Mouse (Mus musculus): ENCODE results near the gene Krt25. TPM values are rescaled to one million over a fixed set of nuclear protein-coding genes. Genes with fewer than 3 reads are reported as not detected.

Krt25 gene
- polyA plus RNA-seq, 1 experiment from 2014 or later: 0.96 TPM

DNA sequence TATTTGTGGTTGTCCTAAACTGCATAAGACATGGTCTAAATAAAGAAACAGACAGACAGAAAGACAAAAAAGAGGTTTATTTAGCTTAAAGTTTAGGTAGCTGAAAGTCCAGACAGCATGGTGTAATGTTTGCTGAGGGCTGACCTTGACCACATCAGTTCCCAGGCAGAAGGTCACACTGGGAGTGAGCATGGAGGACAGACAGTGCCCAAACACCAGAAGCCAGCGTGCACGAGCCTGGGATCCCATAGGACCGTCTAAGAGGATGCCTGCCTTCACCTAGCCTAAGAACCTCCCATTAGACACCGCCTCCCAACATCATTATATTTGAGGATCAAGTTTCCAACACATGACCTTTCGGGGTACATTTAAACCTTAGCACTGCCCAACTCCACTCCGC is 47.1 kb downstream of the Krt25 start:
- Histone ChIP-seq H3K4me2 (no peak overlapping the region), H3K36me3 (no peaks in the 10 kb centered on the region), H3K9me3 (no peaks in the 10 kb centered on the region), H3K27ac (replicated peaks) (no peak overlapping the region), H3K9ac (no peak overlapping the region), H3K4me1 (replicated peaks) (no peaks in the 10 kb centered on the region), H3K4me3 (no peak overlapping the region), H3K27me3 (no peaks in the 10 kb centered on the region)
- 82% methylated on average over 6 of the region's 6 CpGs for WGBS
- no peak for ATAC-seq (ENCODE audit: low FRiP score, low read depth)

DNA sequence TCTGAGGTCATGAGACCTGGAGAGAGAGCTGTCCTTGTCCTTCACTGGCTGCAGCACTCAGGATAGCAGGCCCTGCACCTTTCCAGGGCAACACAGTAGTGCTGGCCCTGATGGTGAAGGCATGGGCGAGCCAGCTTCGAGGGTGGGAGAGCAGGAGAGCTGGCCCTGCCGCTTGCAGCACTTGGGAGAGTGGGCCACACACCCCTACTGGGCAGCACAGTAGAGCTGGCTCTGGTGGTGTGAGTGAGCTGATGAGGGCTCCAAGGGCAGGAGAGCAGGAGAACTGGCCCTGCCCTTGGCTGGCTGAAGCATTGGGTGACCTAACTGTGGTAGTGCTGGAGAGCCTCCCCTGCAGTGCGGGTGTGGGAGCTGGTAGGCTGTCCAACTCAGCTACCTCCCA is 50.0 kb downstream of the Krt25 start:
- 93% methylated on average over 4 of the region's 4 CpGs for WGBS
- Histone ChIP-seq H3K4me2 (no peak overlapping the region), H3K4me3 (no peak overlapping the region), H3K9ac (no peak overlapping the region), H3K9me3 (no peaks in the 10 kb centered on the region), H3K27ac (replicated peaks) (no peak overlapping the region), H3K4me1 (replicated peaks) (no peaks in the 10 kb centered on the region), H3K36me3 (no peaks in the 10 kb centered on the region), H3K27me3 (no peaks in the 10 kb centered on the region)
- ATAC-seq (ENCODE audit: low FRiP score, low read depth): no peak

DNA sequence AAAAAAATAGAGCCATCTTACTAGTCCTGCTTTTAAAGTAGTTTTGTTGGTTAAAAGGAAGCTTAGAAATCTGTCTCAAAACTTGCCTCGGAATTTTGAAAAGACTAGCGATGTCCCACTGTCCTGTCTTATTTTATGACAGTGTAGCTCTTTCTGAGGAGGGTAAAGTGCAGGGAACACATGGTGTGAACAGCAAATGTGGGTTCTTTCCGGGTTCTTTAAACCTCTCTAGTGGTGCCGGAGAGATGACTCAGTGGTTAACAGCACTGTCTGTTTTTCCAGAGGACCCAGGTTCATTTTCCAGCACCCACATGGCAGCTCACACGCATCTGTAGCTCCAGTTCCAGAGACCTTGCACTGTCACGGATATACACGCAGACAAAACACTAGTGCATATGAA is 53.6 kb downstream of the Krt25 start:
- Histone ChIP-seq H3K27me3 (no peaks in the 10 kb centered on the region), H3K9me3 (no peaks in the 10 kb centered on the region), H3K27ac (replicated peaks) (no peak overlapping the region), H3K4me3 (no peak overlapping the region), H3K4me1 (replicated peaks) (0 out of 2 replicates have a peak, but pooled peaks cover 5% of the 10 kb centered on the region), H3K4me2 (no peak overlapping the region), H3K36me3 (no peaks in the 10 kb centered on the region), H3K9ac (no peak overlapping the region)
- WGBS: 80% methylated on average over 7 of the region's 7 CpGs
- ATAC-seq (ENCODE audit: low FRiP score, low read depth): no peak

DNA sequence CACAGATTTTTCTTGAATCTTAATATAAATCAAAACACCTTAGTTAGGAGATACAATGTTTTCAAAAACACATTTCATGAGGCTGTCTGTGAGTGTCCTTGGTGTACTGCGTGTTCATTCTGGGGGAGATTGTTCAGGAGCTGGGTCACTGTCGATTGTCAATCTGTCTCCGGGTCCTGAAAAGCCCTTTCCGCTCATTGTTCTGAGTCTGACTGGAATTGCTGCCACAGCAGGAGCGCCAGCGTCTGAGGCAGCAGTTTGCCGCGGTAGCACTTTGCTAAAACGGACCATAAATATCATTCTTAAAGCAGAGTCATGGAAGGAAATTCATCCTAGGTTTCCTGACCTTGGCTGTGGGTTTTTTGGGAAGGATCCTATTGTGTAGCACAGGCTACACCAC is 57.0 kb downstream of the Krt25 start:
- no peak for ATAC-seq (ENCODE audit: low FRiP score, low read depth)
- H3K4me2 ChIP-seq: no peak overlapping the region
- H3K4me3 ChIP-seq: no peak overlapping the region
- no peaks in the 10 kb centered on the region for H3K27me3 ChIP-seq
- no peaks in the 10 kb centered on the region for H3K9me3 ChIP-seq
- 14% methylated on average over 9 of the region's 9 CpGs for WGBS
- 0 out of 2 replicates have a peak, but pooled peaks cover 5% of the 10 kb centered on the region for H3K4me1 ChIP-seq (replicated peaks)
- no peak overlapping the region for H3K9ac ChIP-seq
- no peak overlapping the region; the same call in 1 of the 2 replicates for H3K27ac ChIP-seq (replicated peaks)
- H3K36me3 ChIP-seq: no peaks in the 10 kb centered on the region

Other genes starting within 250 kb of the Krt25 start
- 0.08 and 0.17 TPM in 2 replicates for gene Tns4, start 233.6 kb downstream of the Krt25 start, polyA plus RNA-seq (2015; fragmentation: Nextera tagmentation; extraction: Ambion mirVana)
- gene Ccr7, start 167.9 kb downstream of the Krt25 start, polyA plus RNA-seq (2015; fragmentation: Nextera tagmentation; extraction: Ambion mirVana): 0.08 TPM in 2 replicates
- gene Smarce1, start 91.9 kb downstream of the Krt25 start, polyA plus RNA-seq (2015; fragmentation: Nextera tagmentation; extraction: Ambion mirVana): 253 and 266 TPM in 2 replicates
- gene Krt222, start 78.9 kb downstream of the Krt25 start, polyA plus RNA-seq (2015; fragmentation: Nextera tagmentation; extraction: Ambion mirVana): 7.7 and 8.9 TPM in 2 replicates
- gene Krt24, start 37.7 kb downstream of the Krt25 start, polyA plus RNA-seq (2015; fragmentation: Nextera tagmentation; extraction: Ambion mirVana): 0.13 TPM in 1 of 2 replicates, not detected in the other
- 0.25 and 0.26 TPM in 2 replicates for gene Krt26, start 15.0 kb upstream of the Krt25 start, polyA plus RNA-seq (2015; fragmentation: Nextera tagmentation; extraction: Ambion mirVana)
- gene Krt27, start 28.2 kb upstream of the Krt25 start, polyA plus RNA-seq (2015; fragmentation: Nextera tagmentation; extraction: Ambion mirVana): 0.16 TPM in 1 of 2 replicates, not detected in the other
- gene Krt28, start 52.0 kb upstream of the Krt25 start, polyA plus RNA-seq (2015; fragmentation: Nextera tagmentation; extraction: Ambion mirVana): 0.54 and 0.65 TPM in 2 replicates
- gene Krt10, start 66.4 kb upstream of the Krt25 start, polyA plus RNA-seq (2015; fragmentation: Nextera tagmentation; extraction: Ambion mirVana): 29.6 and 30.6 TPM in 2 replicates
- gene Krt12, start 99.3 kb upstream of the Krt25 start, polyA plus RNA-seq (2015; fragmentation: Nextera tagmentation; extraction: Ambion mirVana): 0.30 TPM in 1 of 2 replicates, not detected in the other
- 0.14 and 0.24 TPM in 2 replicates for gene Krt20, start 115.2 kb upstream of the Krt25 start, polyA plus RNA-seq (2015; fragmentation: Nextera tagmentation; extraction: Ambion mirVana)
- gene Krt23, start 170.2 kb upstream of the Krt25 start, polyA plus RNA-seq (2015; fragmentation: Nextera tagmentation; extraction: Ambion mirVana): 0.20 and 0.31 TPM in 2 replicates
- gene Krt39, start 198.4 kb upstream of the Krt25 start, polyA plus RNA-seq (2015; fragmentation: Nextera tagmentation; extraction: Ambion mirVana): not detected in 2 replicates
- not detected in 2 replicates for gene Krt40, start 220.2 kb upstream of the Krt25 start, polyA plus RNA-seq (2015; fragmentation: Nextera tagmentation; extraction: Ambion mirVana)
- gene Krtap3-3, start 227.9 kb upstream of the Krt25 start, polyA plus RNA-seq (2015; fragmentation: Nextera tagmentation; extraction: Ambion mirVana): not detected in 2 replicates
- gene Krtap3-2, start 233.9 kb upstream of the Krt25 start, polyA plus RNA-seq (2015; fragmentation: Nextera tagmentation; extraction: Ambion mirVana): not detected in 2 replicates
- not detected in 2 replicates for gene Gm11939, start 236.5 kb upstream of the Krt25 start, polyA plus RNA-seq (2015; fragmentation: Nextera tagmentation; extraction: Ambion mirVana)
- not detected in 2 replicates for gene Krtap3-1, start 243.7 kb upstream of the Krt25 start, polyA plus RNA-seq (2015; fragmentation: Nextera tagmentation; extraction: Ambion mirVana)